Mouse (Mus musculus): ENCODE results near the gene Stat3.

GRCm38 (mm10) chr11:100914415-100914814 lies 24.9 kb downstream of the Stat3 start:
- TF ChIP-seq GATA1 (IDR thresholded peaks at IDR 0.05; ENCODE audit: low read length): no peak
- no peak for TF ChIP-seq TAL1 (IDR thresholded peaks at IDR 0.05; ENCODE audit: low read length)

Data from erythroblast, embryonic 14.5 days (primary cell).